Mouse (Mus musculus) cerebellum, adult 2 months (tissue): ENCODE data around the gene 6430571L13Rik.

Source experiments
- CTCF ChIP-seq: fragments of 200-500 bp; IDR thresholded peaks from 2 replicates; pipeline ENCODE4 v1.5.1; 2011; ENCODE audit warnings: low read depth, mild to moderate bottlenecking, control low read depth, low read length, moderate library complexity, borderline replicate concordance; ENCODE audit not compliant: insufficient read depth
- POLR2A ChIP-seq: fragments of 200-500 bp; IDR thresholded peaks from 2 replicates; pipeline ENCODE4 v1.6.1; 2011; ENCODE audit warnings: low read length, control low read depth, borderline replicate concordance; ENCODE audit not compliant: insufficient read depth

DNA sequence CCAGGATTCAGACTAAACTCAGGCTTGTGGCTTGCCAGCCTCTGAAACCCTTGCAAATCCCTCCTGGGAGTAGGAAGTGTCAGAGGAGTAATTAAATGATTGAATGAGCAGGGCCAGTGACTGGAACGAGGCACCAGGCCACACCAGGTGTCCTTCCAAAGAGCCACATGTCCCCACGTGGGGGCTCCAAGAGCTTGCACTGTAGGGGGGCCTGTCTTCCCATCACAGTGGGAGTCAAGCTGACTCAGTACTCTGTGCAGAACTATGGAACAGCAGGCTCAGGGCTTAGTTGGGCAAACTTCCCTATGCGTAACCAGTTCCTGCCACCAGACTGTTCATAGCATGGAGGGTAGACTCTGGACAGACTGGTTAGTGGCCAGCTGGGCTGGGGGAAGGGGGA, 44.0 kb downstream of the 6430571L13Rik start:
- TF ChIP-seq CTCF (no peak), POLR2A (no peak)
